Mouse (Mus musculus) liver, embryonic 14.5 days (tissue): Measurements from ENCODE around the gene Ppat.

ENCODE experiments used
- CTCF ChIP-seq: IDR thresholded peaks from 2 replicates; pipeline ENCODE4 v1.5.1; 2016; ENCODE audit warnings: antibody characterized with exemption, low read depth, control low read depth
- EP300 ChIP-seq: IDR thresholded peaks from 2 replicates; pipeline ENCODE4 v1.6.1; 2016; ENCODE audit warnings: antibody characterized with exemption, low read depth

DNA sequence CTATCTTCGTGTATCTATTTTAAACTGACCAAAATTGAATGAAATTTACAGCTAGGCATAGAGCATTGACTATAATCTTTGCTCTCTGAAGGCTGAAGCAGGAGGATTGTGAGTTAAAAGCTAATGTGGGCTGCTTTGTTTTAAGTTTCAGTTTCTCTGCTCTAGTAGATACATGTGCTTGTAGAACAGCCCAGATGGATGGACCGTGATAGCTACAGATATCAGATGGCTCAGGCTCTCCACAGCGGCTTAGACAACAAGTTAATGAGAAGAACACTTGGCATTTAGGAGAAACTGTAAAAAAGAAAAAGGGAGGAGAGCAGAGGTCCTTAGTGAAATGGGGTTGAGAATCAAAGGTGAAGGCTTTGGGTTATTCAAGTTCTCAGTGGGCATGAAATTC lies 39.4 kb upstream of the Ppat start:
- TF ChIP-seq EP300 (peak; percentile 65), CTCF (no peak)
